Mouse (Mus musculus): Measurements from ENCODE around the gene Icam1. TPM values are rescaled to one million over a fixed set of nuclear protein-coding genes. Genes with fewer than 3 reads are reported as not detected.

Icam1 gene
- total and polyA plus RNA-seq, 2 experiments from 2014 or later, result 4.3 to 4.4 TPM

- H3K4me2 ChIP-seq (ENCODE audit: low read depth, low read length), result peak overlapping the region; percentile 98
- H3K4me1 ChIP-seq (ENCODE audit: insufficient read depth, low read length), result peaks cover 46% of the 10 kb centered on the region
- no peak for TF ChIP-seq CTCF (IDR thresholded peaks at IDR 0.05; ENCODE audit: low read depth)
- no peak overlapping the region; the same call in 1 of the 2 replicates for H3K9ac ChIP-seq (replicated peaks; ENCODE audit: low read length)
- no peaks in the 10 kb centered on the region for H3K36me3 ChIP-seq (ENCODE audit: insufficient read depth, low read length)
- ATAC-seq (no peak), DNase-seq (ENCODE audit: low spot score) (peak; percentile 68)
- peaks cover 63% of the 10 kb centered on the region for H3K27me3 ChIP-seq (ENCODE audit: insufficient read depth, low read length)
- no peak overlapping the region for H3K27ac ChIP-seq
- WGBS, result 1% methylated on average over 34 of the region's 34 CpGs
- H3K9me3 ChIP-seq (ENCODE audit: low read length), result no peaks in the 10 kb centered on the region
- H3K4me3 ChIP-seq (ENCODE audit: low read length), result peak overlapping the region; percentile 56
Observed at GRCm38 (mm10) chr9:21033136-21033535, 17.4 kb downstream of the Icam1 start.

- 11% methylated on average over 17 of the region's 17 CpGs for WGBS
- H3K9ac ChIP-seq (replicated peaks; ENCODE audit: low read length), result no peak overlapping the region
- H3K4me2 ChIP-seq (ENCODE audit: low read depth, low read length), result 0 out of 2 replicates have a peak overlapping the region, but pooled peaks have one; percentile 10
Observed at GRCm38 (mm10) chr9:21034481-21035085, 18.8 kb downstream of the Icam1 start.

GRCm38 (mm10) chr9:21035586-21035985 is 19.8 kb downstream of the Icam1 start:
- TF ChIP-seq CTCF (IDR thresholded peaks at IDR 0.05; ENCODE audit: low read depth), result no peak
- H3K4me1 ChIP-seq (ENCODE audit: insufficient read depth, low read length), result peaks cover 46% of the 10 kb centered on the region
- no peaks in the 10 kb centered on the region for H3K9me3 ChIP-seq (ENCODE audit: low read length)
- H3K4me2 ChIP-seq (ENCODE audit: low read depth, low read length), result peak overlapping the region; percentile 74; the same call in 1 of the 2 replicates
- H3K4me3 ChIP-seq (ENCODE audit: low read length), result 0 out of 2 replicates have a peak overlapping the region, but pooled peaks have one; percentile 3
- no peak overlapping the region for H3K9ac ChIP-seq (replicated peaks; ENCODE audit: low read length)
- H3K36me3 ChIP-seq (ENCODE audit: insufficient read depth, low read length), result no peaks in the 10 kb centered on the region
- DNase-seq (ENCODE audit: low spot score), result no peak
- H3K27ac ChIP-seq, result no peak overlapping the region
- ATAC-seq, result no peak
- 24% methylated on average over 9 of the region's 9 CpGs for WGBS
- H3K27me3 ChIP-seq (ENCODE audit: insufficient read depth, low read length), result peaks cover 68% of the 10 kb centered on the region

More at GRCm38 (mm10) chr9:21034481-21035085, 18.8 kb downstream of the Icam1 start:
- Histone ChIP-seq H3K4me1 (ENCODE audit: insufficient read depth, low read length) (peaks cover 46% of the 10 kb centered on the region), H3K27me3 (ENCODE audit: insufficient read depth, low read length) (peaks cover 68% of the 10 kb centered on the region), H3K9me3 (ENCODE audit: low read length) (no peaks in the 10 kb centered on the region), H3K36me3 (ENCODE audit: insufficient read depth, low read length) (no peaks in the 10 kb centered on the region), H3K27ac (no peak overlapping the region), H3K4me3 (ENCODE audit: low read length) (no peak overlapping the region)
- no peak for DNase-seq (ENCODE audit: low spot score)
- ATAC-seq, result no peak
- no peak for TF ChIP-seq CTCF (IDR thresholded peaks at IDR 0.05; ENCODE audit: low read depth)

- H3K4me1 ChIP-seq (ENCODE audit: insufficient read depth, low read length), result peaks cover 43% of the 10 kb centered on the region
- H3K27me3 ChIP-seq (ENCODE audit: insufficient read depth, low read length), result peaks cover 68% of the 10 kb centered on the region
- no peaks in the 10 kb centered on the region for H3K9me3 ChIP-seq (ENCODE audit: low read length)
- 15% methylated on average over 20 of the region's 20 CpGs for WGBS
- DNase-seq (ENCODE audit: low spot score) (no peak), ATAC-seq (no peak)
- H3K9ac ChIP-seq (replicated peaks; ENCODE audit: low read length), result no peak overlapping the region
- H3K4me2 ChIP-seq (ENCODE audit: low read depth, low read length), result peak overlapping the region; percentile 74
- no peak for TF ChIP-seq CTCF (IDR thresholded peaks at IDR 0.05; ENCODE audit: low read depth)
- no peak overlapping the region for H3K27ac ChIP-seq
- H3K36me3 ChIP-seq (ENCODE audit: insufficient read depth, low read length), result no peaks in the 10 kb centered on the region
- H3K4me3 ChIP-seq (ENCODE audit: low read length), result peak overlapping the region; percentile 46; the same call in 1 of the 2 replicates
Observed at GRCm38 (mm10) chr9:21036161-21036560, 20.4 kb downstream of the Icam1 start.

GRCm38 (mm10) chr9:21036666-21037065 is 20.9 kb downstream of the Icam1 start:
- Histone ChIP-seq H3K27ac (no peak overlapping the region), H3K9ac (replicated peaks; ENCODE audit: low read length) (peak overlapping the region; percentile 56; the same call in 1 of the 2 replicates), H3K27me3 (ENCODE audit: insufficient read depth, low read length) (peaks cover 68% of the 10 kb centered on the region), H3K36me3 (ENCODE audit: insufficient read depth, low read length) (no peaks in the 10 kb centered on the region), H3K4me3 (ENCODE audit: low read length) (peak overlapping the region; percentile 46), H3K4me1 (ENCODE audit: insufficient read depth, low read length) (peaks cover 41% of the 10 kb centered on the region), H3K9me3 (ENCODE audit: low read length) (no peaks in the 10 kb centered on the region), H3K4me2 (ENCODE audit: low read depth, low read length) (peak overlapping the region; percentile 74)
- no peak for DNase-seq (ENCODE audit: low spot score)
- WGBS, result 3% methylated on average over 22 of the region's 22 CpGs
- TF ChIP-seq CTCF (IDR thresholded peaks at IDR 0.05; ENCODE audit: low read depth), result peak; percentile 13; the same call in 1 of the 2 replicates
- no peak for ATAC-seq

GRCm38 (mm10) chr9:21037481-21037891 is 21.7 kb downstream of the Icam1 start:
- WGBS, result 2% methylated on average over 31 of the region's 31 CpGs
- no peak for TF ChIP-seq CTCF (IDR thresholded peaks at IDR 0.05; ENCODE audit: low read depth)
- Histone ChIP-seq H3K36me3 (ENCODE audit: insufficient read depth, low read length) (no peaks in the 10 kb centered on the region), H3K9ac (replicated peaks; ENCODE audit: low read length) (peak overlapping the region; percentile 56), H3K27me3 (ENCODE audit: insufficient read depth, low read length) (peaks cover 63% of the 10 kb centered on the region), H3K4me3 (ENCODE audit: low read length) (peak overlapping the region; percentile 46), H3K9me3 (ENCODE audit: low read length) (no peaks in the 10 kb centered on the region), H3K4me2 (ENCODE audit: low read depth, low read length) (peak overlapping the region; percentile 74), H3K27ac (no peak overlapping the region), H3K4me1 (ENCODE audit: insufficient read depth, low read length) (peaks cover 33% of the 10 kb centered on the region)
- ATAC-seq, result peak; percentile 70
- DNase-seq (ENCODE audit: low spot score), result peak; percentile 69

GRCm38 (mm10) chr9:21039779-21040178 is 24.0 kb downstream of the Icam1 start:
- Histone ChIP-seq H3K4me2 (ENCODE audit: low read depth, low read length) (no peak overlapping the region), H3K4me3 (ENCODE audit: low read length) (no peak overlapping the region), H3K36me3 (ENCODE audit: insufficient read depth, low read length) (no peaks in the 10 kb centered on the region), H3K27ac (no peak overlapping the region), H3K4me1 (ENCODE audit: insufficient read depth, low read length) (peaks cover 21% of the 10 kb centered on the region), H3K27me3 (ENCODE audit: insufficient read depth, low read length) (peaks cover 42% of the 10 kb centered on the region), H3K9me3 (ENCODE audit: low read length) (no peaks in the 10 kb centered on the region), H3K9ac (replicated peaks; ENCODE audit: low read length) (no peak overlapping the region)
- no peak for TF ChIP-seq CTCF (IDR thresholded peaks at IDR 0.05; ENCODE audit: low read depth)
- no peak for DNase-seq (ENCODE audit: low spot score)
- ATAC-seq, result no peak
- 66% methylated on average over 3 of the region's 3 CpGs for WGBS

All from hindbrain, postnatal 0 days (tissue).